Mouse (Mus musculus): ENCODE measurements around the gene Pik3ap1. TPM values are rescaled to one million over a fixed set of nuclear protein-coding genes. Genes with fewer than 3 reads are reported as not detected.
A peak's percentile ranks its signal among the peaks of the same experiment; 100 is the strongest.
"Not testable (repeated sequence)": the region's sequence is repeated elsewhere in the genome, so short reads cannot be mapped to it uniquely, and the experiment has no call there.

Pik3ap1 gene
- polyA plus RNA-seq, 1 experiment from 2014 or later: 2.4 TPM

DNA sequence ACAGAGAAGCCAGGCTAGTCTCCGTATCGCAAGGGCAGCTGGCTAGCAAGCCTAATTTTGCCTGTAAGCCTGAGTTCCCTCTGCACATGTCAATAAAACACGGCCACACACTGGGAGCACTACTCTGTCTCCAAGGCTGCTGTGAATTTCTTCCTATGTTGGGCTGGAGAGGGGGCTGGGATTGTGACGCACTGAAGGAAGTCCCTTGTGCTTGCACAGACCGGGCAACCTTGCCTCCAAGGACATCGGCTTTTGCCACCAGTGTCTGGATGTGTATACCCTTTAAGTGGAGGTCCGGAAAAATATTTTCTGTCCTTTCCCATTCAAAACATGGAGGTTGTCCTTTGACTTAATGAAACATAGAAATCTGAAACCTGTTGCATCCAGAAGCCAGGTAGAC lies 70.2 kb downstream of the Pik3ap1 start:
- Histone ChIP-seq H3K4me3 (ENCODE audit: low read depth, low read length) (no peak overlapping the region), H3K27me3 (ENCODE audit: control insufficient read depth, insufficient read depth, low read length) (no peaks in the 10 kb centered on the region), H3K4me2 (replicated peaks; ENCODE audit: low read depth, low read length) (no peak overlapping the region), H3K27ac (ENCODE audit: low read length) (no peak overlapping the region), H3K9me3 (ENCODE audit: control insufficient read depth, low read depth, low read length) (no peaks in the 10 kb centered on the region), H3K4me1 (ENCODE audit: control insufficient read depth, insufficient read depth, low read length) (0 out of 2 replicates have a peak, but pooled peaks cover 2% of the 10 kb centered on the region), H3K9ac (replicated peaks; ENCODE audit: low read depth, low read length) (no peak overlapping the region), H3K36me3 (ENCODE audit: control insufficient read depth, insufficient read depth, low read length) (no peaks in the 10 kb centered on the region)
- no peak for ATAC-seq (ENCODE audit: insufficient number of reproducible peaks, insufficient read depth, low FRiP score, low read depth)
- 85% methylated on average over 7 of the region's 7 CpGs for WGBS

DNA sequence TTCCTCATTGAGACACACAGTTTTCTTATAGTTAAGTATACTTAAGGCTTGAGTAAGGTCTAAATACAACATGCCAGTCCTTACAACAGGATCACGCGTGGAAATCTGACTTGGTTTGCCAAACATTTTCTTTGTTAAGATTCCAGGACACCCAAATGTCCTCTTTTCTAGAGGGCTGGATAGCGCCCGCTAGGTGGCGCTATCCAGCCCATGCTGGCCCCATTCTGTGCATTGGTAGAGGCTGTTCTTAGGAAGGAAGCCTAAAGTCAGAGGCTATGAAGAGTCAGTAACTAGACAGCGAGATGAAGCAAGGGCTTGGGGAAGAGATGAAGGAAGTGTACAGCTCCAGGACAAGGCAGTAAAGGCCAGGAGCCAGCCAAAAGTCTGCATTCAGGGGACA lies 71.2 kb downstream of the Pik3ap1 start:
- H3K4me2 ChIP-seq (replicated peaks; ENCODE audit: low read depth, low read length): no peak overlapping the region
- H3K27ac ChIP-seq (ENCODE audit: low read length): no peak overlapping the region
- 23% methylated on average over 6 of the region's 6 CpGs for WGBS
- no peak for ATAC-seq (ENCODE audit: insufficient number of reproducible peaks, insufficient read depth, low FRiP score, low read depth)
- no peaks in the 10 kb centered on the region for H3K27me3 ChIP-seq (ENCODE audit: control insufficient read depth, insufficient read depth, low read length)
- H3K9me3 ChIP-seq (ENCODE audit: control insufficient read depth, low read depth, low read length): no peaks in the 10 kb centered on the region
- 0 out of 2 replicates have a peak, but pooled peaks cover 2% of the 10 kb centered on the region for H3K4me1 ChIP-seq (ENCODE audit: control insufficient read depth, insufficient read depth, low read length)
- H3K4me3 ChIP-seq (ENCODE audit: low read depth, low read length): no peak overlapping the region
- no peak overlapping the region for H3K9ac ChIP-seq (replicated peaks; ENCODE audit: low read depth, low read length)
- H3K36me3 ChIP-seq (ENCODE audit: control insufficient read depth, insufficient read depth, low read length): no peaks in the 10 kb centered on the region

DNA sequence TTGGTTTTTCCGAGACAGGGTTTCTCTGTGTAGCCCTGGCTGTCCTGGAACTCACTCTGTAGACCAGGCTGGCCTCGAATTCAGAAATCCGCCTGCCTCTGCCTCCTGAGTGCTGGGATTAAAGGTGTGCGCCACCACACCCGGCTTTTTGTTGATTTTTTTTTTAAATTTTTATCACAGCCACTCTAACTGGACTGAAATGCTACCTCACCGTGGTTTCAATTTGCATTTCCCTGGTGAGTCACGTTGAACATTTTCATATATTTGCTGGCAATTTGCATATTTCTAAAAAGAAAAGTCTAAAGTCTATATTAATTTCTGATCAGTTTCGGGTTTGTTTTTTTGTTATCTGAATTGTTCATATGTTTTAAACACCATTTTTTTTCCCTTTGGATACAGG lies 72.3 kb downstream of the Pik3ap1 start:
- not testable (repeated sequence) for H3K4me3 ChIP-seq (ENCODE audit: low read depth, low read length); ATAC-seq (ENCODE audit: insufficient number of reproducible peaks, insufficient read depth, low FRiP score, low read depth); H3K36me3 ChIP-seq (ENCODE audit: control insufficient read depth, insufficient read depth, low read length); H3K9ac ChIP-seq (replicated peaks; ENCODE audit: low read depth, low read length); H3K27me3 ChIP-seq (ENCODE audit: control insufficient read depth, insufficient read depth, low read length); H3K4me2 ChIP-seq (replicated peaks; ENCODE audit: low read depth, low read length); H3K27ac ChIP-seq (ENCODE audit: low read length); H3K4me1 ChIP-seq (ENCODE audit: control insufficient read depth, insufficient read depth, low read length); H3K9me3 ChIP-seq (ENCODE audit: control insufficient read depth, low read depth, low read length)
- WGBS: 91% methylated on average over 8 of the region's 8 CpGs

DNA sequence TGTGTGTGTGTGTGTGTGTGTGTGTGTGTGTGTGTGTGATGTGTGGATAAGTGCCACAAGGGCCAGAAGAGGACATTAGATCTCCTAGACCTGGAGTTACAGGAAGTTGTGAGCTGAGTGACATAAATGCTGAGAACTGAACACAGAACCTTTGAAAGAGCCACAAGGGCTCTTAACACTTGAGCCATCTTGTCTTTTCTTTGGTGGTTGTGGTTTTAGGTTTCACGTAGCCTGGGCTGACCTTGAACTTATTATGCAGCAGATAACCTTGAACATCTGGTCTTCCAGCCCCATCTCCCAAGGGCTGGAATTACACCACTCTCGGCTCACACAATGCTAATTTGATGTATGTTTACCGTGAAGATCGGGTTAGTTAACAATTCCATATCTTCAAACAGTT lies 72.9 kb downstream of the Pik3ap1 start:
- no peaks in the 10 kb centered on the region for H3K9me3 ChIP-seq (ENCODE audit: control insufficient read depth, low read depth, low read length)
- no peaks in the 10 kb centered on the region for H3K27me3 ChIP-seq (ENCODE audit: control insufficient read depth, insufficient read depth, low read length)
- no peak overlapping the region for H3K27ac ChIP-seq (ENCODE audit: low read length)
- 78% methylated on average over 4 of the region's 4 CpGs for WGBS
- no peak overlapping the region for H3K9ac ChIP-seq (replicated peaks; ENCODE audit: low read depth, low read length)
- no peak overlapping the region for H3K4me3 ChIP-seq (ENCODE audit: low read depth, low read length)
- no peak overlapping the region for H3K4me2 ChIP-seq (replicated peaks; ENCODE audit: low read depth, low read length)
- ATAC-seq (ENCODE audit: insufficient number of reproducible peaks, insufficient read depth, low FRiP score, low read depth): no peak
- H3K36me3 ChIP-seq (ENCODE audit: control insufficient read depth, insufficient read depth, low read length): no peaks in the 10 kb centered on the region
- H3K4me1 ChIP-seq (ENCODE audit: control insufficient read depth, insufficient read depth, low read length): 0 out of 2 replicates have a peak, but pooled peaks cover 2% of the 10 kb centered on the region

DNA sequence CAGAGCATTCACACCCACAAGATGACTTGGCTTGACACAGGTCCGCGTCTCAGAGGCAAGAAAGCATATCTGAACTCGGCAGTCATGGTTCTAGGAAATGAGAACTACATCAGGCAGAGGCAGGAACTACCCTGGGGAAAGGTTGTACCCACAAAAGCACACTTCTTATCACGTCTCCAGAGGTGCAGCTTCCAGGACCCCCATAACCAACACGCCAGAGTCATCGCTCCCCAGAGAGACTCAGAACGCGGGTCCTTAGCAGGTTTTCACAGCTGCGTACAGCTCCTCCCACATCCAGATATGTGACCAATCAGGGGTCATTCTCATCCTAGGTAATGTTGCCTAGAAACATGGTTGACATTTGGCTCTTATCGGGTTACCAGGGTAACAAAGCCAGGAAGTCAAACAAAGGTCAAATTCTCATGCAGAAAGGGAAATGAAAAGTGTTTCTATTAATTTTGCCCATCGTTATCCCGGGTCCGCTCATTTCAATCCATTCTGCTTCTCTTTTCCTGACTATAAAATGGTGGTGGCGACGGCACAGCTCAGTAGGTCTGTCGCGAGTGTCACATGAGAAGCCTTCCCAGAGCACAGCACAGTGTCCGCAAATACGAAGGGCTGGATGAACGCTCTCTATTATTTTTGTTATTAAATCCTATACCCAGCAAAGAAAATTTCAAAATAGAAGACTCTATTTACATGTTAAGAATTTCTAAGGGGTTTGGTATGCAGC lies 73.8 kb downstream of the Pik3ap1 start:
- no peaks in the 10 kb centered on the region for H3K9me3 ChIP-seq (ENCODE audit: control insufficient read depth, low read depth, low read length)
- peak; percentile 78; the same call in 1 of the 2 replicates for ATAC-seq (ENCODE audit: insufficient number of reproducible peaks, insufficient read depth, low FRiP score, low read depth)

DNA sequence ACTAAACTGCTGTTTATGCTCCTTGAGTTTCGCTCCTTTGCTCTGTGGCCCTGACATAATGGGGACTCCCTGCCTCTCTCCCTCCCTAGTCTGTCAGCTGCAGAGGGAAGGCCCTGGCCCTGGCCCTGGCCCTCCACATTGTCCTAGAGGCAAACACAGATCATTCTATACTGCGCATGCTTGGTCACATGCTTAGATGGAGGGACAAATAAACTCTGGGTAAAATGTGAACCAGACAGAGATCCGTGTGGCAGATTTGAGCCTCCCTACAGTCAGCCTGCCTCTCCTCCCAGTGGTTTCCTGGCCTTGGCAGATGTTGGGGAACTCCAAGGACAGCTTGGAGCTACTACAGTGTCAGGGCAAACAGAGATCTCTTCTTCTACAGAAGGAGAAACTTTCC lies 81.0 kb downstream of the Pik3ap1 start:
- no peak overlapping the region for H3K4me3 ChIP-seq (ENCODE audit: low read depth, low read length)
- WGBS: 64% methylated on average over 3 of the region's 3 CpGs
- H3K4me1 ChIP-seq (ENCODE audit: control insufficient read depth, insufficient read depth, low read length): no peaks in the 10 kb centered on the region
- H3K9me3 ChIP-seq (ENCODE audit: control insufficient read depth, low read depth, low read length): no peaks in the 10 kb centered on the region
- H3K27me3 ChIP-seq (ENCODE audit: control insufficient read depth, insufficient read depth, low read length): no peaks in the 10 kb centered on the region
- H3K36me3 ChIP-seq (ENCODE audit: control insufficient read depth, insufficient read depth, low read length): no peaks in the 10 kb centered on the region
- H3K27ac ChIP-seq (ENCODE audit: low read length): no peak overlapping the region
- H3K9ac ChIP-seq (replicated peaks; ENCODE audit: low read depth, low read length): no peak overlapping the region
- H3K4me2 ChIP-seq (replicated peaks; ENCODE audit: low read depth, low read length): no peak overlapping the region
- no peak for ATAC-seq (ENCODE audit: insufficient number of reproducible peaks, insufficient read depth, low FRiP score, low read depth)

More for the DNA sequence above, 73.8 kb downstream of the Pik3ap1 start:
- H3K27ac ChIP-seq (ENCODE audit: low read length): no peak overlapping the region
- 0 out of 2 replicates have a peak, but pooled peaks cover 2% of the 10 kb centered on the region for H3K4me1 ChIP-seq (ENCODE audit: control insufficient read depth, insufficient read depth, low read length)
- H3K9ac ChIP-seq (replicated peaks; ENCODE audit: low read depth, low read length): no peak overlapping the region
- no peaks in the 10 kb centered on the region for H3K36me3 ChIP-seq (ENCODE audit: control insufficient read depth, insufficient read depth, low read length)
- H3K27me3 ChIP-seq (ENCODE audit: control insufficient read depth, insufficient read depth, low read length): no peaks in the 10 kb centered on the region
- WGBS: 11% methylated on average over 20 of the region's 20 CpGs
- H3K4me2 ChIP-seq (replicated peaks; ENCODE audit: low read depth, low read length): peak overlapping the region; percentile 52
- H3K4me3 ChIP-seq (ENCODE audit: low read depth, low read length): peak overlapping the region; percentile 18

DNA sequence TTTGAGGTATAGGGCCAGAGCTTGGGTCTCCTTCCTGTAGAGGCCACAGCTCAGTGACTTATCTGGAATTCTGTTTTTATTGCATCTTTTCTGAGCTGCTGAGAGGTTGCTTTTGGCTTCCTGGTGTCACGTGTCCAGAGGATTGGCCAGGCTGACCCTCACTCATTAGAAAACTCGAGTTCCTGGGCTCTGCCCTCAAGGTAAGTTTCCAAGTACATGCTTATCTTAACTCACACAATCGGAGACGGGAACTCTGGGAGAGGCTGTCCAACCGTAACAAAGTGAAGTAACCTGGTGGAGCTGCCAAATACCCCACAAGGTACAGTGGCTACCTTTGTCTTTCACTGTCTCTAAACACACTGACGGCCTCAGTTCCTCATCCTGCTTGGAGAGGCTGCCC lies 81.5 kb downstream of the Pik3ap1 start:
- no peak overlapping the region for H3K27ac ChIP-seq (ENCODE audit: low read length)
- 61% methylated on average over 6 of the region's 6 CpGs for WGBS
- no peak for ATAC-seq (ENCODE audit: insufficient number of reproducible peaks, insufficient read depth, low FRiP score, low read depth)

DNA sequence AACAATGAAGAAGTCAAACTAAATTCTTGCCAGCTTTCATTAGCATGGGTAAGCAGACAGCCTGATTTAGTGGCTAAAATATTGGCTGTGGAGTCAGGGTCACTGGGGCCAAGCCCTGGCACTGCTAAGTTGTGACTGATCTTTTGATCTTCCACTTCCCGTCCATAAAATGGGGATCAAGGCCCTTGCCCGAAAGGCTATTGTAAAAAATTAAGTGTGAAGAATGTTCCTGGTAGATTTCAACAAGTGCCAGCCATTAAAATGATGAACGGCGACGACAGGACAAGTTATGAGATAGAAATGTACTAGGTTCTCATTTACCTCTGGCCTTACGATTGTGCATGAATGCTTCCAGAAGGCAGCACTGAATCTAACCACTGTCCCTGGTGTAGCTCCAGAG lies 83.0 kb downstream of the Pik3ap1 start:
- no peaks in the 10 kb centered on the region for H3K27me3 ChIP-seq (ENCODE audit: control insufficient read depth, insufficient read depth, low read length)
- no peak for ATAC-seq (ENCODE audit: insufficient number of reproducible peaks, insufficient read depth, low FRiP score, low read depth)
- no peak overlapping the region for H3K4me3 ChIP-seq (ENCODE audit: low read depth, low read length)
- no peaks in the 10 kb centered on the region for H3K36me3 ChIP-seq (ENCODE audit: control insufficient read depth, insufficient read depth, low read length)
- H3K4me2 ChIP-seq (replicated peaks; ENCODE audit: low read depth, low read length): no peak overlapping the region
- H3K9me3 ChIP-seq (ENCODE audit: control insufficient read depth, low read depth, low read length): no peaks in the 10 kb centered on the region
- no peaks in the 10 kb centered on the region for H3K4me1 ChIP-seq (ENCODE audit: control insufficient read depth, insufficient read depth, low read length)
- 63% methylated on average over 6 of the region's 6 CpGs for WGBS
- H3K27ac ChIP-seq (ENCODE audit: low read length): no peak overlapping the region
- no peak overlapping the region for H3K9ac ChIP-seq (replicated peaks; ENCODE audit: low read depth, low read length)

More for the DNA sequence above, 81.5 kb downstream of the Pik3ap1 start:
- H3K9ac ChIP-seq (replicated peaks; ENCODE audit: low read depth, low read length): no peak overlapping the region
- H3K27me3 ChIP-seq (ENCODE audit: control insufficient read depth, insufficient read depth, low read length): no peaks in the 10 kb centered on the region
- H3K4me3 ChIP-seq (ENCODE audit: low read depth, low read length): no peak overlapping the region
- H3K4me2 ChIP-seq (replicated peaks; ENCODE audit: low read depth, low read length): no peak overlapping the region
- no peaks in the 10 kb centered on the region for H3K36me3 ChIP-seq (ENCODE audit: control insufficient read depth, insufficient read depth, low read length)
- H3K9me3 ChIP-seq (ENCODE audit: control insufficient read depth, low read depth, low read length): no peaks in the 10 kb centered on the region
- H3K4me1 ChIP-seq (ENCODE audit: control insufficient read depth, insufficient read depth, low read length): no peaks in the 10 kb centered on the region

DNA sequence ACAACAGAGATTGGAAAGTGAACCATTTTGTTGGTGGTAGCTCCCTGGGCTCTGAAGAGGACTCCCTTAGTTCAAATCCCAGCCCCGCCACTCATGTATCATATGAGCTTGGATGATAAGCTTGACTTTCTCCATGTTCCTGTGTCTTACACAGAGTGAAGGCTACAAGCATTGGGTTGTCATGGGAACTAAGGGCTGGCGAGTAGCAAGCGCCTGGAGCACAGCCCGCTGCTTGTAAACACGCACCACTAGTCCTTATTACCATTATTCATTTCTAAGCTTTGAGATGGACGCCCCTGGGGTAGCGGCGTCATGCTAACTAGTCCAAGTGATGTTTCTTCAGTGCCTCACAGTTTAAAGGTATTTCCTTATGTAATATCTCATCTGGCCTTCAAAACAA lies 85.5 kb downstream of the Pik3ap1 start:
- no peak overlapping the region for H3K4me3 ChIP-seq (ENCODE audit: low read depth, low read length)
- no peaks in the 10 kb centered on the region for H3K36me3 ChIP-seq (ENCODE audit: control insufficient read depth, insufficient read depth, low read length)
- no peak overlapping the region for H3K9ac ChIP-seq (replicated peaks; ENCODE audit: low read depth, low read length)
- H3K27ac ChIP-seq (ENCODE audit: low read length): no peak overlapping the region
- H3K9me3 ChIP-seq (ENCODE audit: control insufficient read depth, low read depth, low read length): no peaks in the 10 kb centered on the region
- H3K27me3 ChIP-seq (ENCODE audit: control insufficient read depth, insufficient read depth, low read length): no peaks in the 10 kb centered on the region
- no peak for ATAC-seq (ENCODE audit: insufficient number of reproducible peaks, insufficient read depth, low FRiP score, low read depth)
- H3K4me2 ChIP-seq (replicated peaks; ENCODE audit: low read depth, low read length): no peak overlapping the region
- no peaks in the 10 kb centered on the region for H3K4me1 ChIP-seq (ENCODE audit: control insufficient read depth, insufficient read depth, low read length)
- WGBS: 81% methylated on average over 8 of the region's 8 CpGs
